Mouse (Mus musculus): ENCODE data around the gene 4930447F04Rik.

Gene 4930447F04Rik

DNA sequence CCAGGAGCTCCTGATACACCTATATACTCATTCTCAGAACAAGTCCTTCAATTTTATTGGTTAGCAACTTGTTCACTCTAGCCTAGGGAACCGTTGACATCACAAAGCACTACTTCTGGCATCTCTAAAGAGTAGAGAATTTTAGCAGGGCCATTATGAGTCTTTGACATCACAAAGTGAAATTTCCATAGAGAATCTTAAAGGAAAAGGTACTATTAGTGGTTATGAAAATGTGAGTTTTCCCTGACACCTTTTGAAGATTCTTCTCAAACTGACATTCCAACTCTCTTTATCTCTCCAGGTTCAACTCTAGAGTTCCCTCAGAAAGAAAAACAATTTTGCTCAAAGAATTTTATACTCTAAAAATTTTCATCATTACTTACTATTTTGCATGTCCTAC, at the start of gene 4930447F04Rik:
Gene 4930447F04Rik, minus strand, starts transcription at position 101 of the 400 bp plus-strand sequence.
- DNase-seq (ENCODE audit: low spot score in 2 of 2): no peak

Measured in frontal cortex, postnatal 36 days (tissue).